Mouse (Mus musculus): ENCODE results near the gene Col5a2. TPM values are rescaled to one million over a fixed set of nuclear protein-coding genes. Genes with fewer than 3 reads are reported as not detected.
"Not testable (repeated sequence)": the region's sequence is repeated elsewhere in the genome, so short reads cannot be mapped to it uniquely, and the experiment has no call there.

The Col5a2 gene
- total RNA-seq (2014; rRNA removed) = 16.8 and 37.0 TPM in 2 replicates
- polyA plus RNA-seq (2015; fragmentation: Nextera tagmentation; extraction: Ambion mirVana) = 5.4 and 5.7 TPM in 2 replicates

DNA sequence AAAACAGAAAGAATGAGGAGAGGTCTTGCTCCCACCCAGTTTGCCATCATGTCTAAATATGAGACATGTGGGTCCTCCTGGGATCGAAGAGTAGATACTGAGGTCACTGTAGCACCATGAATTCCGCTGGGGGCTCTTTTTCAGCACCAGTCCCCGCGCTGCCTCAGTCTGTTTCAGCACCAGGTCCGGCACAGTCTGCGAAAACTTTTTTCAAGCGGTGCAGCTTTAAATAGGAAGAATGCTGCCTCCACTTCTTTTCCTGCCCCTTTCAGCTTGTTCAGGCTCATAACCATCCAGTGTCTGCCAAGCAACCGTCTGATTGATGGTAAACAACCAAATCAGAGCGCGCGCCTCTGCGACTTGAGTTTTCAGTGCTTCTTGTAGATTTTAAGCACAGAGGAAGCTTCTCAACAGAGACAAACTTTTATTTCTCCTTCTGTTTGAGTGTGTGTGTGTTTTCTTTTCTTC lies at the start of gene Col5a2:
Gene Col5a2 (minus strand): TSS at position 418 of the 468 bp plus-strand sequence.
- peak within 1 kb of the TSS; percentile 38 for H3K4me3 ChIP-seq (ENCODE audit: low read depth, low read length)
- H3K36me3 ChIP-seq (ENCODE audit: insufficient read depth) = no peaks in the 10 kb centered on the region
- H3K4me1 ChIP-seq (ENCODE audit: insufficient read depth) = no peaks in the 10 kb centered on the region
- no peak for TF ChIP-seq CTCF (IDR thresholded peaks at IDR 0.05; ENCODE audit: low read depth)
- no peak within 1 kb of the TSS for H3K27ac ChIP-seq (ENCODE audit: low read depth, low read length)
- peak within 1 kb of the TSS; percentile 18; the same call in 1 of the 2 replicates for H3K9ac ChIP-seq
- peak within 1 kb of the TSS; percentile 63 for H3K4me2 ChIP-seq (ENCODE audit: low read depth)
- WGBS = 25% methylated on average over 12 of the region's 12 CpGs
- no peaks in the 10 kb centered on the region for H3K9me3 ChIP-seq (ENCODE audit: low read length)
- no peaks in the 10 kb centered on the region for H3K27me3 ChIP-seq (ENCODE audit: insufficient read depth, low read length)
- DNase-seq = peak; percentile 56
- peak; percentile 72 for ATAC-seq

DNA sequence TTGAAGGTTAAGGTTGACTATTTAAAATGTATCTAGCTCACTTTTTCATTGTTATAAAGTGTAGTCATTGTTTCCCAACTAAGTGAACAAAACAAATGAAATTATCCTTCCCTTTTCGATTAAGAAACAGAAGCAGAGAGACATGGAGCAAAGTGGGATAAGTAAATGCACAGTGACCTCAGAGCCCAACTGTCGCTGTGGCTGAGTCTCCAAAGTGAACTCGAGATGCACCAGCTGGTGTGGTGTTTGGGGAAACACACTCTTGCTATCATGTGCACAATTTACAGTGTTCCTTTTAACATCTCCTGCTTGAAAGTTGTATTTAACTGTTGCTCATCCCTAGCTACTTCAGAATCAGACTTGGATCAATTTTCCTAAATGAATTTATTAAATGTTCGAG lies 47.4 kb upstream of the Col5a2 start:
- no peak for TF ChIP-seq CTCF (IDR thresholded peaks at IDR 0.05; ENCODE audit: low read depth)
- Histone ChIP-seq H3K9ac (no peak overlapping the region), H3K4me2 (ENCODE audit: low read depth) (no peak overlapping the region), H3K4me1 (ENCODE audit: insufficient read depth) (no peaks in the 10 kb centered on the region), H3K27ac (ENCODE audit: low read depth, low read length) (no peak overlapping the region), H3K36me3 (ENCODE audit: insufficient read depth) (no peaks in the 10 kb centered on the region), H3K9me3 (ENCODE audit: low read length) (no peaks in the 10 kb centered on the region), H3K27me3 (ENCODE audit: insufficient read depth, low read length) (no peaks in the 10 kb centered on the region), H3K4me3 (ENCODE audit: low read depth, low read length) (no peak overlapping the region)
- no peak for ATAC-seq
- WGBS = 87% methylated on average over 4 of the region's 4 CpGs
- DNase-seq = no peak

DNA sequence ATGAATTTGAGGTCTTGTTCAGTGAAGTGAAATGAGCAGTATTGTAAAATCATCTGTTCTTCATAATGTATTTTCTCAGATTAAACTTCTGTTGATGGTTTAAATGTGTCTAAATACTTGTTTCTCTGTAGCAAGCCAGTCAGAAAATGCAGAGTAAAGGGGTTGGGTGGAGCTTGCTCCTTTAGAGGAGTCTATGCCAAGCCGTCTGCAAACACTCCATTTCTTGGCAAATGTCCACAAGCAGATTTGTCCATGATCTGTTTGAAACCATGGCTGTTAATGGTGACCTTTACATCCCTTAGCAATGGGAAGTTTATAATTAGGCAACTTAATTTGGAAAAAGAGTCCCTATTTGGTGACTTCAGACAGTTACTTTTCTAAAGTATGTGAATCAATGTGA lies 38.8 kb upstream of the Col5a2 start:
- 17% methylated on average over 1 of the region's 1 CpGs for WGBS
- H3K4me1 ChIP-seq (ENCODE audit: insufficient read depth) = no peaks in the 10 kb centered on the region
- H3K4me2 ChIP-seq (ENCODE audit: low read depth) = no peak overlapping the region
- H3K9ac ChIP-seq = no peak overlapping the region
- H3K36me3 ChIP-seq (ENCODE audit: insufficient read depth) = no peaks in the 10 kb centered on the region
- H3K4me3 ChIP-seq (ENCODE audit: low read depth, low read length) = no peak overlapping the region
- DNase-seq (no peak), ATAC-seq (no peak)
- no peak overlapping the region for H3K27ac ChIP-seq (ENCODE audit: low read depth, low read length)
- TF ChIP-seq CTCF (IDR thresholded peaks at IDR 0.05; ENCODE audit: low read depth) = no peak
- no peaks in the 10 kb centered on the region for H3K27me3 ChIP-seq (ENCODE audit: insufficient read depth, low read length)
- H3K9me3 ChIP-seq (ENCODE audit: low read length) = no peaks in the 10 kb centered on the region

DNA sequence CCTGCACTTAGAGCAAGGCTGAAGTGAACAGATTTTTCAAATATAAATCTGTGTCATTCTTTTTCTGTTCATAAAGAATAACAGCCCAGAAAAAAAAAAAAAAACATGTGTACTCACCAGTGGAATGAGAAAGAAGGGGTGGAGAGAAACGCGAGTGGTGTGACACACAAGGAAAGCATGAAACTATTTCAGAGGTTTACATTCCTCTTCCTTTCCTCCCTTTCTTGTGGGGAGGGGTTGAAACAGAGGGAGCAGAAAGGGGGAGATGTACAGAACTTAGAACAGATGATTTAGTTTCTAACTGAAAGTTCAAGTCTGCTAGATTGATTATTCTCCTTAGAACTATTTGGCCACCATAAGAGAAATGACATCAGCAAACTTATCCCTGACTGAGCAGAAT lies 38.1 kb upstream of the Col5a2 start:
- no peak for TF ChIP-seq CTCF (IDR thresholded peaks at IDR 0.05; ENCODE audit: low read depth)
- no peak for ATAC-seq
- 88% methylated on average over 2 of the region's 2 CpGs for WGBS

DNA sequence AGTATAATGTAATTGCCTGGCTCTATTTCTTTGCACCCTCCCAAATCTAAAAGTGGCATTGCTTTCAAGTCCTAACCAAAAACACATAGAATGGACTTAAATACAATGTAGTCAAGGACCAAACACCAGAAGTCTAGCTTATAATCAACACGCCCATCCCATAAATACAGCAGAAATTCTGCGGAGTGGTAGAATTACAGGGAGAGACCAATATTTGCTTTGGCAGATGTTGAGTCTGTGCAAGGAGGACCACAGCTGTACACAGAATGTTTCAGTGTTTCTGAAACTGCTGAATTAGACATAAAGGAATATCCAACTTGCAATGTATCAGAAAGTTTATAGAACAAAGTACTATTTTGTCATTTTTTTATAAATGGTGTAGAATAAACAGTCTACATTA lies 28.4 kb upstream of the Col5a2 start:
- DNase-seq (no peak), ATAC-seq (no peak)
- Histone ChIP-seq H3K27ac (ENCODE audit: low read depth, low read length) (no peak overlapping the region), H3K9ac (no peak overlapping the region), H3K36me3 (ENCODE audit: insufficient read depth) (no peaks in the 10 kb centered on the region), H3K9me3 (ENCODE audit: low read length) (no peaks in the 10 kb centered on the region), H3K27me3 (ENCODE audit: insufficient read depth, low read length) (no peaks in the 10 kb centered on the region), H3K4me3 (ENCODE audit: low read depth, low read length) (no peak overlapping the region), H3K4me2 (ENCODE audit: low read depth) (no peak overlapping the region), H3K4me1 (ENCODE audit: insufficient read depth) (no peaks in the 10 kb centered on the region)
- 89% methylated on average over 2 of the region's 2 CpGs for WGBS
- no peak for TF ChIP-seq CTCF (IDR thresholded peaks at IDR 0.05; ENCODE audit: low read depth)

More for the DNA sequence above, 38.1 kb upstream of the Col5a2 start:
- Histone ChIP-seq H3K4me1 (ENCODE audit: insufficient read depth) (no peaks in the 10 kb centered on the region), H3K4me3 (ENCODE audit: low read depth, low read length) (no peak overlapping the region), H3K27me3 (ENCODE audit: insufficient read depth, low read length) (no peaks in the 10 kb centered on the region), H3K9ac (no peak overlapping the region), H3K27ac (ENCODE audit: low read depth, low read length) (no peak overlapping the region), H3K9me3 (ENCODE audit: low read length) (no peaks in the 10 kb centered on the region), H3K4me2 (ENCODE audit: low read depth) (no peak overlapping the region), H3K36me3 (ENCODE audit: insufficient read depth) (no peaks in the 10 kb centered on the region)
- no peak for DNase-seq

DNA sequence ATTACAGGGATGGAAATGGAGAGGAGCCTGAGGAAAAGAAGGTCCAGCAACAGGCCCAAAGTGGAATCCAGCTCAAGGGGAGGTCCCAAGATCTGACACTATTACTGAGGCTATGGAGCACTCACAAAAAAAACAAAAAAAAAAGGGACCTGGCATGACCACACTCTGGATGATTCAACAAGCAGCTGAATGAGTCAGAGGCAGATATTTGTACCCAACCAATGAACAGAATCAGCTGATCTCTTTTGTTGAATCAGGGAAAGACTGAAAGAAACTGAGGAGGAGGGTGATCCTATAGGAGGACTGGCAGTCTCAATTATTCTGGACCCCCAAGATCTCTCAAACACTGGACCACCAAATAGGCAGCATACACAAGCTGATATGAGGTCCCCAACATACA lies 24.4 kb upstream of the Col5a2 start:
- H3K27ac ChIP-seq (ENCODE audit: low read depth, low read length); H3K4me3 ChIP-seq (ENCODE audit: low read depth, low read length); DNase-seq; H3K9me3 ChIP-seq (ENCODE audit: low read length); H3K4me2 ChIP-seq (ENCODE audit: low read depth); H3K36me3 ChIP-seq (ENCODE audit: insufficient read depth); H3K4me1 ChIP-seq (ENCODE audit: insufficient read depth); H3K27me3 ChIP-seq (ENCODE audit: insufficient read depth, low read length); H3K9ac ChIP-seq; ATAC-seq: not testable (repeated sequence)

DNA sequence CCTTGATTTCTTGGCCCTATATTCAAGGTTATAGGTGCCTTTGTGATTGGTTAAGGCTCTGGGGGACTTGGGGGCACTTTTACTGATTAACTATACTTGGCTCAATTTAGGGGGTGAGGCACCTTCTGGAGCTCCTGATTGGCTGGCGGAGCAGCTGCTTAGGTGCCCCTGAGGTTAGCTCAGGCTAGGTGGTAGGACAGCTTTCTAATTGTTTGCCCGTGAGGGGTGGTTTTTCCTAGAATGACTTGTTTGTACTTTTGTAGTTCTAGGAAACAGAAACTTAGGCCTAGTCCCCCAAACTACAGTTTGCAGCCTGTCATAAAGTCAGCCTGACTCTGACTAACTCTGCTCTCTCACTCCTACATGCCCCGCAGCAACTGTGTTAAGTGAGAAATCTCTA lies 20.5 kb upstream of the Col5a2 start:
- Histone ChIP-seq H3K4me2 (ENCODE audit: low read depth) (no peak overlapping the region), H3K36me3 (ENCODE audit: insufficient read depth) (no peaks in the 10 kb centered on the region), H3K27ac (ENCODE audit: low read depth, low read length) (no peak overlapping the region), H3K4me3 (ENCODE audit: low read depth, low read length) (no peak overlapping the region), H3K27me3 (ENCODE audit: insufficient read depth, low read length) (no peaks in the 10 kb centered on the region), H3K9ac (no peak overlapping the region), H3K9me3 (ENCODE audit: low read length) (no peaks in the 10 kb centered on the region), H3K4me1 (ENCODE audit: insufficient read depth) (no peaks in the 10 kb centered on the region)
- DNase-seq = no peak
- no peak for TF ChIP-seq CTCF (IDR thresholded peaks at IDR 0.05; ENCODE audit: low read depth)
- ATAC-seq = no peak
- WGBS = 89% methylated on average over 3 of the region's 3 CpGs

DNA sequence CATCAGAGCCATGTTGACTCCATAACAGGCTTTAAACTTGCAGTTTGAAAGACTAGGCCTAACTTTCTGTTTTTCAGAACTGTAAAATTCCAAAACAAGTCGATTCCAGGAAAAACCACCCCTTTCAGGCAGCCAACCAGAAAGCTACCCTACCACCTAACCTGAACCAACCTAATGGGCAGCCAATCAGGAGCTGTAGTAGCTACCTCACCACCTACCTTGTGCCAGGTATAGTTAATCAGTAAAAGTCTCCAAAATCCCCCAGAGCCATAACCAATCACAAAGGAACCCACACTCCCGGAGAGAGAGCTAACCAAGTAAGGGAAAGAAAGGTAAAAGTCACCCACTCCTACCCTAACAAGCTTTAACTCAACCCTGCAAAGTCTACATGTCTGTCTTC lies 18.4 kb upstream of the Col5a2 start:
- no peak for ATAC-seq

More for the DNA sequence above, 18.4 kb upstream of the Col5a2 start:
- Histone ChIP-seq H3K4me1 (ENCODE audit: insufficient read depth) (no peaks in the 10 kb centered on the region), H3K27ac (ENCODE audit: low read depth, low read length) (no peak overlapping the region), H3K4me3 (ENCODE audit: low read depth, low read length) (no peak overlapping the region), H3K9ac (no peak overlapping the region), H3K4me2 (ENCODE audit: low read depth) (no peak overlapping the region), H3K9me3 (ENCODE audit: low read length) (no peaks in the 10 kb centered on the region), H3K36me3 (ENCODE audit: insufficient read depth) (no peaks in the 10 kb centered on the region), H3K27me3 (ENCODE audit: insufficient read depth, low read length) (no peaks in the 10 kb centered on the region)
- no peak for DNase-seq
- WGBS = 76% methylated on average over 2 of the region's 2 CpGs
- TF ChIP-seq CTCF (IDR thresholded peaks at IDR 0.05; ENCODE audit: low read depth) = no peak
